Mouse (Mus musculus): ENCODE measurements around the gene Olfr1240.

DNA sequence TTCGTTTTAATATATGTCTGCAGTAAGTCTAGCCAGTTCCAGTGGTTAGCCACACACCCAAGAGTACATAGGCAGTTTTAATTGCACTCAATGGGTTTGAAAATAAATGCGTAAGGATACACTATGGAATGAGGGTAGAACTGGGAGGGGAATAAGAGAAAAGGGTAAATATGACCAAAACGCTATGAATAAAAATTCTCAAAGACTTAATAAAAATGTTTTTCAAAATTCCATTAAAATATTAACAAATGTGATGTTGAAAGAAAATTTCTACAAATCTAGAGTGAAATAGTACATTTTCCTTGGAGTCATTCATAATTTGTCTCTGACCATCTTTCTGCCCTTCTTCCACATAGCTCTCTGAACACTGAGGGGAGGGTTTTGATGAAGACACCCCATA lies at the start of gene Olfr1240:
- no peak for TF ChIP-seq CTCF (IDR thresholded peaks at IDR 0.05; ENCODE audit: extremely low read depth, insufficient read depth, low read length)
- TF ChIP-seq POLR2A (IDR thresholded peaks at IDR 0.05; ENCODE audit: extremely low read depth, insufficient read depth, low read length), result no peak

Measured in cortical plate, adult 2 months (tissue).